Mouse (Mus musculus): ENCODE data around the gene Tap2.

GRCm38 (mm10) chr17:34210599-34210998 is 7.3 kb downstream of the Tap2 start:
- TF ChIP-seq EP300 (optimal IDR thresholded peaks at IDR 0.05): no peak
- TF ChIP-seq CTCF (IDR thresholded peaks at IDR 0.05; ENCODE audit: low read depth): no peak

All from stomach, postnatal 0 days (tissue).